Mouse (Mus musculus) gastrocnemius, adult 8-10 months (tissue): ENCODE results near the gene Ank2. TPM values are rescaled to one million over a fixed set of nuclear protein-coding genes. Genes with fewer than 3 reads are reported as not detected.

Experiments
- DNase-seq, 2 experiments: peaks; one replicate each; pipeline ENCODE4 v3.0.0; 2022; ENCODE audit warnings: low spot score in 2 of 2
- total RNA-seq, 4 experiments: library from RNA; stranded (reverse); gene quantifications; 2 replicates each; pipeline ENCODE4 v1.2.4; 2022

The Ank2 gene
- total RNA-seq = 100 to 1,000 TPM in 3 of 4 experiments, 10 to 100 TPM in 1; 96.2 to 128 (median 111) TPM

DNA sequence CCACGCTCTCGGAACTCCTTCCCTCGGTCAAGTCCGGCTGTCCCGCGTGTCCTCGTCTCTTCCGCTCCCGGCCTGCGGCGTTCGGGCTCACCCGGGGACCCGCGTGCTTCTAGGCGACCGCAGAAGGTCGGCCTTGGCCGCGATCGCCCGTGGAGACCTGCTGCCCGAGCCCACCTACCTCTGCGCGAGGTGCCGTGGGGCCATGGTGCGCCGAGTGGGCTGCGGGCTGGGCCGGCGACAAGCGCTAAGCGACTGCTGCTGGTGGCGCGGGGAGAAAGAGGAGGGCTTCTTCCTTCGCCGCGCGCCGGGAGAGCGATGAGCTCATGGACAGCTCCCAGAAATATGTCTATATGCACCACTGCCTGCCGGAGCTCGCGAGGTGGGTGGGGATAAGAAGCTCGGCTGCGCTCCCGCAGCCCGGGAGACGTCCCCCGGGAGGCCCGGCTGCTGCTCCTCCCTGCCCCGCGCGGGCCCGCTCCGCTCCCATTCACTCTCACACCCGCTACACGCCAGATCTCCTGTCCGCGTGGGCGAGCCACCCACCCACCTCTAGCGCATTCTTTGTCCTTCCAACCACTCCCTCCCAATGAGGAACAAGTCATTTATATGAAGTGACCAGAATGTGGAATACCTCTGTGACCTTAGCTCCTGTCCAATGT, at the start of gene Ank2:
Ank2 (minus strand) TSS at position 609 of the 659 bp plus-strand sequence.
- peak in 1 of 2 experiments; percentile 22 for DNase-seq

DNA sequence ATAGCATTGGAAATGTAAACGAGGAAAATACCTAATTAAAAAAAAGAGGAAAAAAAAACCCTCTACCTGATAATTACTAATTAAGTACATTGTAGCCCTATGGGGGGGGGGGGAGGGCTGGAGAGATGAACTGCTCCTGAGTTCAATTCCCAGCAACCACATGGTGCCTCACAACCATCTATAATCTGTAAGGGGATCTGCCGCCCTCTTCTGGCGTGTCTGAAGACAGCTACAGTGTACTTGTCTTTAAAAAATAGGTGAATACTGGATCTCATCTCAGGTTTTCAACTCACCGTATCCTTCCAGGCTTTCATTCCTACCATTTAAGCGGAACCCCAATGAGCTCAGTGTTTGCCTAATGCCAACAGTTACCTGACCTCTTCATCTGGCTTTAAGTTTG, 48.7 kb upstream of the Ank2 start:
- DNase-seq = peak in 1 of 2 experiments; percentile 5

DNA sequence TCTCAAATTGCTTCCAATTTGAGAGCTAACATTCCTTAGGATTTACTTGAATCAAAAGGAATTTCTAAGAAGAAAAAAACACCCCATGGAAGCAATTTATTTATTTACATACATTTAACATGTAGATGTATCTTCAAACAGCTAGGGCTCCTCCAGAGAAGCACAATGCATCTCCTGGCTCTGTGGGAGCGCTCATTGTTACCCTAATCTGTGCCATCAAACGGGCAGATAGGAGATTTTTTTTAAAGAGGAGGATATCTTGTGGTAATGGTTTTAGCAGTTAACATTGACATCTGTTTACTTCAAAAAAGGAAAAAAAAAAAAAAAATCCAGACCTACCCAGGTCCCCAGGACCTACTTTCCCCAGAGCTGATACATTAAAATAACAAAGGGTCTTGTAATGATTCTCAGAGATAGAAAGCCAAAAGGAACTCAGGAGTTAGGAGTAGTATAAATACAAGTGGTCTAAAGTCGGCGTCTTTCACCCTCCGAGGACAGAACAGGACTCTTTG, 45.5 kb upstream of the Ank2 start:
- DNase-seq = no peak

DNA sequence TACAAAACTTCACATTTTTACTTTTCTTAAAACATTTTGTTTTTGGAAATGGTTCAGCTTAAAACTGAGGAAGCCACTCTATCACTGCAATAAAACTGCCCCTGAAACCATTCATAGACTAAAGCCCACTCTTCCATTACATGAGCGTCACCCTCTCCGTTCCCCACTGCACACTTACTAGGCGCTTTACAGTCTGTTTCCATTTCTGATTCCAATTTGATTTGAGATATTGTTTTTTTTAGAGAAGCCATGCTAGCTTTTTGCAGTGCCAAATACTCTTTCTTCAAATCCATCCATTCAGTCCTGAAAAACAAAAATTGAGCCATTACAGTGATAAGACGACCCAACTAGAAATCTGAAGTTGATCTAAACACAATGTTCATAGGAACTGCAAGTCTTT, 44.8 kb upstream of the Ank2 start:
- DNase-seq = no peak

DNA sequence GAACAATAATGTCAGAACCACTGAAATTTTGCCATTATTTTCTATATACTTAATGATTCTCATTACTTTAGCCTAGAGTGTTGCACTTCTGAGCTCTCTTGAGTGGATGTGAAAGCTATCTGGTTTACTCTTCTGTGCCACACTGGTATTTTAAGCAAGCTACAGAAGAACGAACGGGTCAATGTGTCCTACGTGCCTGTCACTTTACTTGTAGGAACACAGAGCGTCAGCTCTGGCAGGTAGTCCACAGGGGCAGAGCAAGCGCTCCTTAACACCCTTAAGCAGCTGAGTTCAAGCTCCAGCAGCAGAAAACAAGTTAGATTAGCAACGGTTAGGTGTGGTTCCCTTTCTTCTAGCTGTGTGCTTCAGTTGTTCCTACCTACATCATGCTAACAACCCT, 40.0 kb upstream of the Ank2 start:
- DNase-seq = no peak

DNA sequence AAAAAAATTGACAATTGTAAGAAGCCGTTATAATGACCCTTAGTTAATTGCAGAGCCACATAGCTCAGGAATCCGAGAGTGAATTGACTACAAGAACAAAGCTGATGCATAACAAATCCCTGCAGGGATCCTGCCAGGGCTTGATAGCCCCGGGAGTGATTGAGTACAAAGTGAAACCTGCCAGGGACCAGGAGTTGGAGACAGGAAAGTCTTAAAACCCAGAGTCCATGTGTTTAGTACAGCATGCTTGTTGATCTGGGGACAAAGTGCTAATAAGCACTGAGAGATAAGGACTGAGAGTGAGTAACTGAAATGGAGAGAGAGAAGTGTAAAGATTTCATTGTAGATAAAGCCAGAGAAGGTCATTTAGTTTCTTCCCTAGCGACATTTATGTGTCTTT, 31.1 kb upstream of the Ank2 start:
- DNase-seq = no peak

DNA sequence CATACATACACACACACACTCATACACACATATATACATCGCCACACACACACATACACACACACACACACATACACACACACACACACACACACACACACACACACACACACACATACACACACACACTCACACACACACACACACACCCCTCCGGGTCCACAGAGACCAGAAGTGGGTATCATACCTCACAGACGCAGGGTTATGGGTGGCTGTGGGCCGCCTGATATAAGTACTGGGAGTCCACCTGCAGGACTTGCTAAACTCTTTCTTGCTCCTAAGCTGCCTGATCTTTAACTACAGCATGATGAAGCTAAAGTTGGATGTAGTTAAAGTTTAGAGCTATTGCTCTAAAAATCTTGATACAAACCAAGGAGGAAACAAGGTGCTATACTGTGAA, 30.7 kb upstream of the Ank2 start:
- no peak for DNase-seq

DNA sequence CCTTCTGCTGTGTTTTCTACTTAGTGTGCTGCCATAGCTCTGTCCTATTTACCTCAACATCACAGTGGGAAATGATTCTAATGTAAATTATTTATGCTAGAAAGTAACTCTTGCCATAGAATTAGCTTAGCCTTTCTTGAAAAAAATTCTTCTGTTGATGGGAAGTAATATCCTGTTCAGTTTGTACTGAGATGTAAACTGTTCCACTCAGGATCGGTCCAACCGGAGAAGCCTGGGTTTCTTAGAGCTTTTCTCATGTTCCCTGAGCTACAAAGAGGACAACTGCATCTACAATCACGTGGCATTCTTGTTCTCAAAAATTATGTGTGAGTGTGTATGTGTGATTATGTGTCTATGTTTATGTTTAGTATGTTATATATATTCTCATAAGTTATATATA, 30.1 kb upstream of the Ank2 start:
- DNase-seq = no peak

DNA sequence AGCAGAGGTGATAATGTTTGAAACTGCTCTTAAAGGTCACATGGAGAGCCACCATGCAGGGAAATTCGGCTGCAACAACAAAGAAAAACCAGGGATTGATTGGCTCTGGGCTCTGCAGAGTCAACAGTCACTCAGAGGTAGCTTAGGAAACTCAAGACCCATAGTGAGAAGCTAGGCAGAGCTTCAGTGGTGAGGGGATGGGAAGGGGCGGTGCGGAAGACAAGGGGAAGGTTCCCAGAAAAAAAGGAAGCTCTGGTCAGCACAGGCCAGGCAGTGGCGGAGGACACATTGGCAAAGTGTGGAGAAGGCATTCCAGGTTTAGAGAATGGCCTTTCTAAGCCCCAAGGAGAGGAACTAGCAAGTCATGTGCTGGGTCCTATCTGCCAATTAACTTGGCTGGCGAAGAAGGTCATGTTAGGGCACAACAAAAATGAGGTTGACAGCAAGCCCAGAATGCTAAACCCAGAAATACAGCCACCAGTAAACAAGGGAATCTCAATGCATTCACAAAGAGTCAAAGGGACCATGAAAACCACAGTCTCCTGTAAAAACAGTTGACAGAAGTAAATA, 28.4 kb upstream of the Ank2 start:
- DNase-seq = peak in 1 of 2 experiments; percentile 8

DNA sequence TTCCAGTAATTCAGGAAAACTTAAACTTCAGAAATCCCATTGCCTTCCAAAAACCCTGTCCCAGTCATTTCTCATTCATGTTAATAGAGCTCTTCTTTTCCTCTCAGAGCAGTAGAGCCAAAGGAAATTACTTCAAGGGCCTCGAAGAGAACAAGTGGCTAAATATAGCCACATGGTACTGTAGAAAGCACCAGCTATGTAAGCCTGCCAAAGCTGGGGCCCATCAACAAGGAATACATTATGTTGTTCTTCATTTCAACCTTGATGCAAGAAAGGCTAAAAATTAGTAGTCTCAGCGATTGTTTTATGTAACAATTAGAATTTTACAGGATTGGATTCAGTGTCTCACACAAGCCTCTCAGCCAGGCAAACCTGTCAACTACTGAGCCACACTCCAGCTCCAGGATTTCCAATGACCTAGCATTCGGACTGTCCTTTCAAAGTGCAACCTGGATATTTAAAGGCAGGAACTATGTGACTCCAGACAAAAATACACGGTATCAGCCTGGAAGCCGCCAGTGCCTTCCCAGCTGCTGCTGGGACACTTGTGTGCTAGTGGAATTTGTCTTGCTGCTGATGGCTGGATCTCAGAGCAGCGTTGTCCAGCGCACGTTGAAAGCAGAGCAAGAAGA, 26.2 kb upstream of the Ank2 start:
- DNase-seq = peak in 1 of 2 experiments; percentile 22

DNA sequence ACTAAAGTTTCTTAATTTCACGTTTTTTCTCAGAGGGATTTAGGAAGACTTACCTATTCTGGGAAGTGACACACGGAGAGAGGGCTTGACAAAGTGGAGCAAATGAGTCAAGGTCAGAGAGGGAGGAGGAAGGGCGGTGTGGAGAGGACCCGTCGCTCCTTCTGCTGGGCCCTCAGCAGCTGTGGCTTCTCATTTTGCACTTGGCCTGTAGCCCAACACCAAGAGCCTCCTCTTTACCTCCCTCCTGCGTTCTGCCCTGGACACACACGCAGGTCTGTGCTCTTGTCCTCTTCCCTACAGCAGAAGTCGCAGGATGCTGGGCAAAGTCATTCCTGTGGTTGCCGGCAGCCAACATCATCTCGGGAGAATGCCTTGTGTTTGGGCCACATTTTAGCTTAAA, 22.0 kb upstream of the Ank2 start:
- peak in 1 of 2 experiments; percentile 31 for DNase-seq

DNA sequence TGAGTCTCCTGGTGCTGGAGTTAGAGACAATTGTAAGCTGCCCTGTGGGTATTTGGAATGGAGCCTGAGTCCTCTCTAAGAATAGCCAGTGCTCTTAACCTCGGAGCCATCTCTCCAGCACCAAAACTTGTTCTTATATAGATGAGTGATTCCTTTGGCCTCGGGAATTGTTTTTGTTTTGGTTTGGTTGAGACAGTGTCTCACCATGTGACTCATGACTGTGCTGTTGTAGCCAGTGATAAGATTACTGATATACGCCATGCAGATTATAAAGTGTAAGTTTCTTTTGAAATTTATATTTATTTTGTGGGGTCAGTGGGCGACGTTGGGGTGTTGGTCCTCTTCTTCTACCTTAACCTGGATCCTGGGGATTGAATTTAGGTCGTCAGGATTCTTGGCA, 21.1 kb upstream of the Ank2 start:
- no peak for DNase-seq

DNA sequence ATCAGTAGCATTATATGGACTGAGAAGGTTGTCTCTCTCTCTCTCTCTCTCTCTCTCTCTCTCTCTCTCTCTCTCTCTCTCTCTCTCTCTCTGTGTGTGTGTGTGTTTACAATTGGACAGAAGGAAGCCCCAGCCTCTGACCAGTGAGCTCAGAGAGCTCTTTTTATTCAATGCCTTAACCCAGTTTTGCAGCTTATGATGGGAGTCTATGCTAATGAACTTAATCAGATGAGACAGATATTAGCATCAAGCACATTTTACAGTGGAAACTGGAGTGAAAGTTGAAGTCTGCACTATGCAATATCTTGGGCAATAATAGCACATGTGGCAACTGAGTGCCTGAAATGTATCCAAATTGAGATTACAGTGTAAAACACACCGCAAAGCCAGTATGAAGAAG, 16.1 kb upstream of the Ank2 start:
- no peak for DNase-seq

DNA sequence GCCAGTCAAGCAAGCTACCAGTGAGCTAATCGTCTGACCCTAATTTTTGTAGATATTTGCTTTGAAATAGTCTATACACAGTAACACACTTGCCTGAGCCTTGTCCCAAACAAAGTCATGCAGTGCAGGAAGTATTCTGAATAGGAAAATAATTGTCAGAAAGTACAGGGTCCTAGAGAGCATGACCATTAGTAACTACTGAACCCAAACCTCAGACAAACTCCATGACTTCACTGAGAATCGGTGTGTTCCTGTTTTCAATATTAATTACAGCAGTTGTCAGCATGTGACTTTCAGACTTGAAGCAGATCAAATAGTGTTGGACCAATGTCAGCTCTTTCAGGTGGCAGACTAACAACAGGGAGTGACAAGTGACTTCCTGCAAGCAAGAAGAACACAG, 14.5 kb upstream of the Ank2 start:
- DNase-seq = no peak

DNA sequence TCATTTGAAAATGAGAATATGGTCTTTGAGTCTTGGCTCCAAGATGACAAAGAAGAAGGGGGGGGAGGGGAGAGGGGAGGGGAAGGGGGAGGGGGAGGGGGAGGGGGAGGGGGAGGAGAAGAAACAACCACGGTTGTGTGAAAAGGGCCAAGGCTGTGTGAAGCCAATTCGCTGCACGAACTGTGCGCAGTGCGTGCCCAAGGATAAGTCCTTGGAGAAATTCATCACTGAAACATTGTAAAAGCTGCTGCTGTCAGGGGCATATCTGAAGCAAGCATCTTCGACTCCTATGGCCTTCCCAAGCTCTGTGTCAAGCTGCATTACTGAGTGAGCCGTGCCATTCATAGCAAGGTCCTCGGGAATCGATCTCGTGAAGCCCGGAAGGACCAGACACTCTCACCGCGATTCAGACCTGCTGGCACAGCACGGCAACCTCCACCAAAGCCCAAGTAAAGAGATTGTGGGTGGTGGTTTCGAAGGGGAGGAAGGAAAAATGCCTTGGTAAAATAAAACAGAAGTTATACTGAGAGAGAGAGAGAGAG, 13.7 kb upstream of the Ank2 start:
- DNase-seq = no peak

DNA sequence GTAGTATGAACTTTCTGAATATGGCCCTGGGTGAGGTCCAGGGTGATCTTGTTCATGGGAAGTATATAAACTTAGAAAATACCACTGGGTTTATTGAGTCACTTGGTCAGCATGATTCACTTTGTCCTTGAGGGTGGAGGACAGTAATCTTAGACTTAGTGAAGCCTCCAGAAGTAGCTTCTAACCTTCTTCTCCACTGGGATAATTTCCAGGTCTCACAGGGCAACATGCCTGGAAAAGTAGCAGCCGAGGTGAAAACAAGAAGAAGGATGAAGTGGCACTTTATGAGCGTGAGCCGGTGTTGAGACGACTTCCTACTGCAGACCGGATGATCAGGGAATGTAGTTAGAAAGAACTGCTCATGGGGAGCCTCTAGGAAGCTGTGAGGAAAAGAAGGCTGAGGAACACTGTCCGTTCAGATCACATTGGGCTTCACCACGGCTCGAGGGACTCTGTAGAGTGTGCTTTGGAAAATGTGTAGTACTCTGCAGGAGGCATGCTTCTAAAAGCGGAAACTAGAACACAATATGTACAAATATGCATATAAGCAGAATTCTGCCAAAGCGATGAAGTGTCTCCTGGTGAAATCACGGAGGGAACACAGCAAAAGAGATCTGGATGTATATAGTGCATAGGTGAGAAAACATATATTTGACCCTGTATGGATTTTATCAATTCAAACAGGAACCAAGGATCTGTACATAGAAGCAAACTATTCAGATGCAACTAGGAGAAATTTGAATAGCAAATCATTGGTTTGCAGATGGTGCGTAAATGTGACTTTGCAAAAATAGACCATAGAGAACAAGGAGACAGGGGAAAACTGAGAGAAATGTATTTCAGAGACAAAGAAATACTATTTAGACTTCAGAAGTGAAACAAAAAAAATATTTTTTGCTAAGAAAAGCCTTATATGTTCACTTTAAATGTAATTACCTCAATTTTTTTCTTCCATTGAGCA, 12.9 kb upstream of the Ank2 start:
- DNase-seq = peak; percentile 20 to 47

DNA sequence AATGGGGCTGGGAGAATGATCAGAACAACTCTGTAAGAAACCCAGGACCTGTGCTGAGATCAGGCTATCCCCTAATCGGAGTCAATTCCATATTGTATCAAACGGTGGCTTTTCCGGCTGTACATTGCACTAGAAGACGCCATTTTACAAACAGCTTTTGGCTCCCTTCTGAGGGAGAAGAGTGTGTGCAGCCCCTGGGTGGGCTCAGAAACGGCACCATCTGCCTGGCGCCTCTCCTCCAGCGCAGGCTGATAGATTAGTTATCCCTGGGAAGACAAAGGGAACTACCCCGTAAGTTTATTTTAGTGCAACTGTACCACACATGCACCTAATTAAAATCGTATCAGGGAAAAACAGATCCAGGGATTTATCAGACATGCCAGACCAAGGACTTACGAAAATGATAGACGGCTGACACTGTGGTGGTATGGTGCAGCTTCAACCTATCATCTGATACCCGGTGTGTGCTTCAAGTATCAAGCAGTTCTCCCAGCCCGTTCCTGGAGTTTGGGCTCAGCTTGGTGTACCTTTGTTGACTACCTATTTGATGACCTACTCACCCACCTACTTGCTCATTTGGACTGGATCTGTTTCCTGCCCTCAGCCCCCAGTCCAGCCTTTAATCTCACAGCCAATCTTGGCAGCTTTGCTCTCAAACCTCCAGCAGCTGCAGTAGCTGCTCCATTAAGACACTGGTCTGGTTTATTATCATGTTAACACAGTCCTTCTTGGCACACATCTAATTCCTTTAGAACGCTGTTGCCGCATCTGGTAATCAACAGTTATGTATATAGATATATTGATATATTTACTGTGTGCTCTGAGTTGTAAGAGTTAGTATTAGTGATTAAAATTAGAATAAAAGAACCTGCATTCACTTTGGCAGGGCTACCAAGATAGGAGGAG, 9.0 kb upstream of the Ank2 start:
- no peak for DNase-seq

DNA sequence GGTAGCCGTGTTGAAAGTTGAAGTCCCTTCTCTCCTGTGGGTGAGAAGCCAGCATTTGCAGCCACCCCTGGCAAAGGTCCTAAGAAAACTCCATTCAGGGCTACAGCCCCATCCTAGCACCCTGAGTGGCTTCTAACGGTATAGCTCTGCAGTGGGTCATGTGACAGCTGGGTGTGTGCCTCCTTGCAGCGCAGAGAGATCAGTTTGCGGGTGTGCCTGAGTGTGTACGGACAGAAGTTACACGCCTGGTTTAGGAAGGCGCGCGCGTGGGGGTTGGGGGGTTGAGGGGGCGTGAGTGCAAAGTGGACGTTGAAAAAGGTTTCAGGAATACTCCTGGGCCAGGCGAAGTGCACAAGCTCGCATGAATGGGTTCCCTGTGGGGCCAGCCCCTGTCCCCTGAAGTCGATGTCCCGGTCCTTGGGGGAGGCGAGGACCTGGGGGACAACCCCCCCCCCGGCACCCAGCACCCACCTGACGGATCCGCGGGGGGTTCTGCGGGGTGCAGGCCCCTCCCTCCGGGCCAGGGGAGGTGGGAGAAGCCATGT, 881 bp downstream of the Ank2 start:
- DNase-seq = no peak

DNA sequence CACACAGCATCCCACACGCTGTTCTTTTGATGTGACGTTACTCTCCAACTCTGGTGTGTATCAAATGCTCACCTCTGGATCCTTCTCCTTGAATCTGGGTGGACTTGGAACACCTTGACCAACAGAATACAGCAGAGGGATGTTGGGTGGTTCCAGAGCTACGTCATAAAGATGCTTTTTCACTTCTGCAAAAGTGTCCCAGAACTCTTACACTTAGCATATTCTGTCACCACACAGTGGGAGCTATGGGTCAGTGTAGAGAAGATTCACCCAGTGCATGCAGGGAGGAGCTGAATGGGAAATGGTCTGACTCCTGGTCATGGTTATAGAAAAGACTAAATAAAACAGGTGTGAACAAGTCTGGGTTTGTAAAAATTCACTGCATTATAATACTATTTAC, 6.5 kb downstream of the Ank2 start:
- no peak for DNase-seq

DNA sequence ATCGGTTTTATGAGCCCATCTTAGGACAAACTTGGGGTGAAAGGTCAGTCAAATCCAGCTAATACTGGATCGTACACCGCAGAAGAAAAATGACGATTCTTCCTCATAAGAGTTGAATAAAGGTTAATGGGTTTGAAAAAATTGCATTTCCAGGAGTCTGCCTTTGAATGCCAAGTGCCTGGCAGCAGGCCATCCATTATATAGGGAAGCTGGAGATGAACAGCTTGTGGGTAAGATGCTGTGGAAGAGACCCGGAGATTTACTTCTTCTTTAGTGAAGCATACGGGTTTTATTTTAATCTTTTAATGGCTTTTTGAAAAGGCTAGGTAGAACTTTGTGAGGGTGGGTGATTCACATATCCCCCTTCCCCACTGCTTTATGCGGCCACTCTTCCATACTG, 11.8 kb downstream of the Ank2 start:
- DNase-seq = no peak
